Mouse (Mus musculus) embryonic facial prominence, embryonic 12.5 days (tissue): ENCODE results near the gene Ripply1. TPM values are rescaled to one million over a fixed set of nuclear protein-coding genes. Genes with fewer than 3 reads are reported as not detected.

Source experiments
- ATAC-seq: fragments of 200-750 bp; cut with Nextera tagmentation; 2 replicates; pipeline ENCODE4 v1.8.0; 2017; ENCODE audit not compliant: insufficient number of reproducible peaks, insufficient read depth, low FRiP score, low TSS enrichment
- H3K27ac ChIP-seq: fragments of 300-500 bp; sonication (generic); 2 replicates; pipeline ENCODE4 v1.5.1; 2016; ENCODE audit warnings: mild to moderate bottlenecking
- H3K27me3 ChIP-seq: fragments of 300-500 bp; sonication (generic); 2 replicates; pipeline ENCODE4 v1.6.1; 2016; ENCODE audit warnings: mild to moderate bottlenecking, moderate library complexity
- H3K36me3 ChIP-seq: fragments of 300-500 bp; sonication (generic); 2 replicates; pipeline ENCODE4 v1.6.1; 2016; ENCODE audit warnings: mild to moderate bottlenecking
- H3K4me1 ChIP-seq: fragments of 300-500 bp; sonication (generic); 2 replicates; pipeline ENCODE4 v1.6.1; 2016
- H3K4me2 ChIP-seq: fragments of 300-500 bp; sonication (generic); replicated peaks from 2 replicates; pipeline ENCODE4 v1.6.1; 2016; ENCODE audit warnings: mild to moderate bottlenecking, moderate library complexity
- H3K4me3 ChIP-seq: fragments of 300-500 bp; sonication (generic); 2 replicates; pipeline ENCODE4 v1.5.1; 2016; ENCODE audit warnings: mild to moderate bottlenecking
- H3K9ac ChIP-seq: fragments of 300-500 bp; sonication (generic); 2 replicates; pipeline ENCODE4 v1.6.1; 2016; ENCODE audit warnings: mild to moderate bottlenecking, moderate library complexity
- H3K9me3 ChIP-seq: fragments of 300-500 bp; sonication (generic); 2 replicates; pipeline ENCODE4 v1.6.1; 2016; ENCODE audit warnings: mild to moderate bottlenecking, moderate library complexity
- WGBS: fragments of 180-500 bp; shearing (Covaris S2); methylation state at CpG from one replicate; pipeline ENCODE4 v1.1.7; 2016; 5-methylcytosine and 5-hydroxymethylcytosine counted together
- polyA plus RNA-seq: library from polyadenylated mRNA; unstranded; fragments of >200 nt; fragmentation: Nextera tagmentation; extraction: Ambion mirVana; gene quantifications from 2 replicates; pipeline ENCODE4 v1.2.1, GENCODE M21; 2016

Ripply1 gene
- polyA plus RNA-seq, 1 experiment from 2014 or later = not detected

DNA sequence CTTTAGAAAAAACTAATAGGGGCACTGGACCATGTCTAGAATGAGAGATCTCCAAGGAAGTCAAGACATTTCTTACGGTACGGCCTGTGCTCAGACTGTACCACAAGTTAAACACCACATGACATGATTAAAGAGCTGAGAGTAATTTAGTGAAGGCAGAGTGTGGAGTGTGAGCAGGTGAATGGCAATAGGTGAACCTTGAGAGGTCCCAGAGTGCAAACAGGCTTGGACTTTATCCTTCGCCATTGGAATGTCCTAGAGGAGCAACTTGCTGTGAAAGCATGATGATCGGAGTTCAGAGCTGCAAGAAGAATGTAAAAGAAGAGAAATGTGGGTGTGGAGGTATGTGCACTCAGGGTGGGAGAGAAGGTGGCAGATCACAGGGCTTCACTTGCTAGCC is 23.8 kb upstream of the Ripply1 start:
- no peak for ATAC-seq
- Histone ChIP-seq H3K4me2 (no peak overlapping the region), H3K27ac (no peak overlapping the region), H3K27me3 (0 out of 2 replicates have a peak, but pooled peaks cover 4% of the 10 kb centered on the region), H3K4me1 (no peaks in the 10 kb centered on the region), H3K36me3 (no peaks in the 10 kb centered on the region), H3K4me3 (no peak overlapping the region), H3K9ac (no peak overlapping the region), H3K9me3 (no peaks in the 10 kb centered on the region)
- WGBS = 87% methylated on average over 4 of the region's 4 CpGs

DNA sequence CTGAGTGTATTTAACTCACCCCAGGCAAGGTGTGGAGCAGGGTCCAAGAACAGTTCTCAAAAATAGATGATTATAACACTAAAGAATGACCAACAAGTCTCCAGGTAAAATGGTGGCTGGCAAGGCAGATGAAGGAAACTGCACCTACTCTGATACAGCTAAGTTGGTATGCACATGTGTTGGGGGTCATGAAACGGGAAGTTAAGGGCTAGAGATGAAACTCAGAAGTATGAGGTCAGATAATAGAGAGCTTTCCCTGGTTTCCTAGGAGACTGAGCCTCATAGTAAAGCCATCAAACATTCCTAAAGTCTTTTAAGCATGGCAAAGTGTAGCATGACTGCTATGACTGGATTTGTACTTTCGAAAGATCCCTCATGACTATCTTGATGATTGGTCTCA is 20.9 kb upstream of the Ripply1 start:
- Histone ChIP-seq H3K4me1 (no peaks in the 10 kb centered on the region), H3K9ac (no peak overlapping the region), H3K4me3 (no peak overlapping the region), H3K27ac (no peak overlapping the region), H3K36me3 (no peaks in the 10 kb centered on the region), H3K4me2 (no peak overlapping the region), H3K9me3 (no peaks in the 10 kb centered on the region), H3K27me3 (peaks cover 8% of the 10 kb centered on the region; the same call in 1 of the 2 replicates)
- WGBS = 68% methylated on average over 2 of the region's 2 CpGs
- ATAC-seq = no peak

DNA sequence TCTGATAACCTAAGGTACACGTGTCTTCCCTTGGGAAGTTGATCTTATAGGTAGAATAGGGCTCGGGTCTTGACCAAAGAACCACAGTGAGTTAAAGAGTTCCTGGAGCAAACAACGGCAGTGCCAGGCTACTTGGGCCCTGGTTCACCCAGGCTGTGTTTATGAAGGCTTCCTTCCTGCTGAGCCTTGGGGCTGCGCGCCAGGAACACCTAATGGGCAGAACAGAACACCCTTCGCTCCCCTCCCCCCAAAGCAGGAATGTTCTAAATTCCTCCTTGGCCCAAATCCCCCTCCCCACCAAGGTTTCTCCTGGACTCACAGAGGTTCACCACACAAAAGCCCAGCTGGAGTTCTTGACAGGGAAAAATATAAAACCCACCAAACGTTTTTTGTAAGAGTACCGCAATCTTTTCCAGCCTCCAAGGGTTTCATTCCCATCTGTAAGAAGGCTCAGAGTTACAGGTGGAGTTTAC is 18.3 kb upstream of the Ripply1 start, which contains the start of gene Cldn2:
Gene Cldn2, plus strand, starts transcription at position 423 of the 473 bp plus-strand sequence.
- 62% methylated on average over 8 of the region's 8 CpGs for WGBS
- Histone ChIP-seq H3K4me1 (no peaks in the 10 kb centered on the region), H3K4me2 (no peak within 1 kb of the TSS), H3K9me3 (no peaks in the 10 kb centered on the region), H3K9ac (no peak within 1 kb of the TSS), H3K27ac (no peak within 1 kb of the TSS), H3K4me3 (no peak within 1 kb of the TSS), H3K27me3 (peaks cover 12% of the 10 kb centered on the region; the same call in 1 of the 2 replicates), H3K36me3 (no peaks in the 10 kb centered on the region)
- no peak for ATAC-seq

DNA sequence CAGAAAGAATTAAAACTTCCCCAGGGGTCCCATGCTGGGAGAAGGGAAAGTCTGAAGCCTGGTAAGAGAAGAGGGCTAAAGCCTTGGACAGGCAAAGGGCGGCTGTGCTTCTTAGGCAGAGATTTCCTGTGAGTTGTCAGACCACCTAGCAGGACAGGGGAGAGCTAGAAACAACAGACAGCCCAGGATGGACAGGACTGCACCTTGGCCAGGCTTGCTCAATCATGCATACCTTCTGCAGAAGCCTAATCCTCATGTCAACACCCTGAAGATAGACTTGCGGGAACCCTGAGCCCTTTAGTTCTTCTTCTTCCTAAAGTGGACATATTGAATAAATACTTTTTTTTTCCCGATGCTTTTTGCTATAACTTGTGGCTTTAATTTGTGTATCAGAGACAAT is 17.8 kb upstream of the Ripply1 start:
- no peaks in the 10 kb centered on the region for H3K4me1 ChIP-seq
- WGBS = 70% methylated on average over 3 of the region's 3 CpGs
- peaks cover 13% of the 10 kb centered on the region; the same call in 1 of the 2 replicates for H3K27me3 ChIP-seq

DNA sequence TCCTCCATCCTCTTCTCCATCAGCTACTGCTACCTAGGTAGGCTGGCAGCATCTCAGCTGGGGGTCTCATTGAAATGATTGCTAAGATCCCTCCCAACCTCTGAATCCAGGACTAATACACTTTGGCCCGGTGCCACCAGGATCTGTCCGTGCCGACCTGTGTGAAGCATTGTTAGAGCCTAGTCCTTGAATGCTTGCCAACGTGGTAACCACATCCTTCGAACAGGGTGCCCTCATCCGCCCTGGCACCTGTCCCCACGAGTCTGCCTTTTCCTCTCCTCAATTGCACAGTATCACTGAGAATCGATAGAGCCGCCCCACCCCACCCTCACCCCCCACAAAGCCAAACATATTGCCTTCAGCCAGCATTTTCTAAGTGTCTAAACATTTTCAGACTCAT is 15.7 kb upstream of the Ripply1 start:
- Histone ChIP-seq H3K4me2 (no peak overlapping the region), H3K27ac (no peak overlapping the region), H3K9me3 (no peaks in the 10 kb centered on the region), H3K27me3 (peaks cover 13% of the 10 kb centered on the region; the same call in 1 of the 2 replicates), H3K4me1 (no peaks in the 10 kb centered on the region), H3K9ac (no peak overlapping the region), H3K36me3 (no peaks in the 10 kb centered on the region), H3K4me3 (no peak overlapping the region)
- ATAC-seq = no peak
- 77% methylated on average over 9 of the region's 9 CpGs for WGBS

More for the DNA sequence above, 17.8 kb upstream of the Ripply1 start:
- Histone ChIP-seq H3K27ac (no peak overlapping the region), H3K4me3 (no peak overlapping the region), H3K36me3 (no peaks in the 10 kb centered on the region), H3K4me2 (no peak overlapping the region), H3K9me3 (no peaks in the 10 kb centered on the region), H3K9ac (no peak overlapping the region)
- ATAC-seq = no peak

DNA sequence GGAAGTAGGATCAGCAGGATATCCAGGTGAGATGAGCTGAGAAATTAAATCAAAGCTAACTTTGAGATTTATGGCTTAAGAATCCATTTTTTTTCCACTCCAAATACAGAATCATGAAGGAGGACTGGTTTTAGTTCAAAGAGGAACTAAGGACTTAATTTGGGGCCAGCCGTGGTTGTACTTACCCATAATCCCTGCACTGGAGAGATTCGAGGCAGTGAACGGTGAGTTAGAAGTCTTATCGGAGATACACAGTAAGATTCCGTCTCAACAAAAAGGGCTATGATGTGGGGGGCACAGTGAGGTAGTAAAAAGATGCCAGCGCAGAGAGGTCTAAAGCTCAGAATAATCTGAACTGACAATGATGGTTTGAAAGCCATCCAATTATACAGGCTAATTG is 13.9 kb upstream of the Ripply1 start:
- WGBS = 71% methylated on average over 6 of the region's 6 CpGs
- H3K4me3 ChIP-seq = no peak overlapping the region
- no peak overlapping the region for H3K4me2 ChIP-seq
- H3K36me3 ChIP-seq = no peaks in the 10 kb centered on the region
- H3K9ac ChIP-seq = no peak overlapping the region
- H3K27me3 ChIP-seq = peaks cover 15% of the 10 kb centered on the region; the same call in 1 of the 2 replicates
- no peaks in the 10 kb centered on the region for H3K9me3 ChIP-seq
- no peak overlapping the region for H3K27ac ChIP-seq
- ATAC-seq = no peak
- H3K4me1 ChIP-seq = no peaks in the 10 kb centered on the region

DNA sequence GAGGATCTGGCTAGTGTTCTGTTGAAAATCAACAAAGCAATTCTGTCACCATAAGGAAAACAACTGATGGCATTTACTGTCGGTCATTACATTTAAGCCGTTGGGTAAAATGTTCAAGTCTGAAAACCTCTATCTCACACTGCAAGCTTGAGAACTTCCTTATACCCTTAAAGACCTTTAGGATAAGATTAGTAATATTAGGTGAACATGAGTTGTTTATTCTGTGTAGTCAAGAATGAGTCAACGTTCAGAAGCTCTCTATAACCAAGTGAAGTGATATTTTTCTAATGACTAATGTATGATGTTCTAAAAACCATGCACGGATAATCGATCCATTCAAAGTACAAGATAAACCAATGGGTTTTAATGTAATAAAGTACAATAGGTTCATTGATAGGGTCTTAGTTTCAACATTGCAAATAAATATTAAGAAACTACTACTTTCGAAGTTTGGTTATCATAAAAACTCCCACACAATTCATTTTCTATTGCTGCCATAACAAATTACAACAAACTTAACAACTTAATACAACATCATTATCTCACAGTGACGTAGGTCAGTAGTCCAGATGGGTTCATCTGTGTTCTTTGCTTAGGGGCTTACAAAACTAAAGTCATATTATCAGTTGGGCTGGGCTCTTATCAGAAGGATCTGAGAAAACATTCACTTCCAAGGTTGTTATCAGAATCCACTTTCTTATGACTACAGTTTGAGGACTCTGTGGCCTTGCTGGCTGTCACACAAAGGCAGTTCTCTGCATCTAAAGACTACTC is 12.1 kb upstream of the Ripply1 start:
- Histone ChIP-seq H3K9ac (no peak overlapping the region), H3K36me3 (no peaks in the 10 kb centered on the region), H3K4me1 (no peaks in the 10 kb centered on the region), H3K27ac (no peak overlapping the region), H3K9me3 (no peaks in the 10 kb centered on the region), H3K4me3 (no peak overlapping the region), H3K4me2 (no peak overlapping the region), H3K27me3 (peaks cover 9% of the 10 kb centered on the region; the same call in 1 of the 2 replicates)
- WGBS = 82% methylated on average over 7 of the region's 7 CpGs
- no peak for ATAC-seq

DNA sequence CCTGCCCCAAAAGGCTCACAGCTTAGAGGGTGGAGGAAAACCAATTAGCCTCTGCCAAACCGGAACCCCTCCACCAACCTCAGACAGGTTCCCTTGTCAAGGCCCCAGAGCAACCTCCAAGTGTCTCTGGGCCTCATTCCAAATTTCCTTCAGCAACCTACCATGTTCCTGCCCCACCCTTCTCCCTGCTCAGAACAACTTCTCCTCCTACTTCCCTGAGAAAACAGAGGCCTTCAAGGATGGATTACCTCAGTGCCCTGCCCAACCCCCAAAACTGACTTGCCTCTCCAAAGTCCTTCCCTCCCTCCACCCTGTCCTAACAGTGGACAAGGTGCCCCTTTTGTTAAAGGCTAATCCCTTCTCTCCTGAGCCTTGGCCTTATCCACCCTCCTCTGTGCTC is 3.6 kb upstream of the Ripply1 start:
- Histone ChIP-seq H3K4me2 (no peak overlapping the region), H3K9me3 (no peaks in the 10 kb centered on the region), H3K36me3 (no peaks in the 10 kb centered on the region), H3K4me1 (no peaks in the 10 kb centered on the region), H3K9ac (no peak overlapping the region), H3K4me3 (no peak overlapping the region), H3K27ac (no peak overlapping the region), H3K27me3 (peaks cover 5% of the 10 kb centered on the region; the same call in 1 of the 2 replicates)
- 65% methylated on average over 1 of the region's 1 CpGs for WGBS
- no peak for ATAC-seq

DNA sequence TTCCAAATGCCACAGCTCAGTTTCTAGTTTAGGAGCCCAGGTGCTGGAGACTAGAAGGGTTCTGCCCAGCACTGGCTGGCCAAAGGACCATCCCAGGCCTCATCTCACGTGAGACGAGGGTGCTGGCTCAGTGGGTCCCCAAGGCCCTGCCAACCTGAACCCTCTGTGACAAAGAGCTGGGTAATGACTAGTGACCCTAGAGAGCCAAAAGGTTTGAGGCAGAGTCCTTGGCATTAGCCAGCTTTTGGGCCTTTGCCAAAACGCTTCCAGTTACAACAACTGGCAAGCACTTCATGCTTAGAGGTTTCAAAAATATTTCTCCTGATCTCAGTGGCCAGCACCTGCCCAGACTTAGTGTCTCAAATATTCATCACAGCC is 881 bp upstream of the Ripply1 start:
- ATAC-seq = no peak
- Histone ChIP-seq H3K27ac (no peak overlapping the region), H3K9me3 (no peaks in the 10 kb centered on the region), H3K27me3 (peaks cover 5% of the 10 kb centered on the region; the same call in 1 of the 2 replicates), H3K36me3 (no peaks in the 10 kb centered on the region), H3K4me2 (no peak overlapping the region), H3K4me3 (no peak overlapping the region), H3K4me1 (no peaks in the 10 kb centered on the region), H3K9ac (no peak overlapping the region)
- WGBS = 53% methylated on average over 3 of the region's 3 CpGs

DNA sequence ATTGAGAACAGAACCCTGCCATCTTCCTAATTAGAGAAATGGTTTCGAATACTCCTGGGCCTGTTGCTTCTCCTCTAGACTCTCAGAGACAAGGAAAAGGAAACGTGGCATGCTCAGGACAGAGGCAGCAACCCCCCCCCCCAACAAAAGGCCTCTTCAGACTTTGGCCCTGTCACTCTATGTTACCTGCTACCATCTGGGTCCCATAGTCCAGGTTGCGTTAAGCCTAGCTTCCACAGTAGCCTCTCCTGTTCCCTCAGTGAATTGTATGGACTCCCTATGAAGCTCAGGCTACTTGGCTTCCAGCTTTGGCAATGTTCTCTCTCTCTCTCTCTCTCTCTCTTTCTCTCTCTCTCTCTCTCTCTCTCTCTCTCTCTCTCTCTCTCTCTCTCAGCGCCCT is 590 bp downstream of the Ripply1 start:
- peaks cover 5% of the 10 kb centered on the region; the same call in 1 of the 2 replicates for H3K27me3 ChIP-seq
- WGBS = 82% methylated on average over 4 of the region's 4 CpGs

DNA sequence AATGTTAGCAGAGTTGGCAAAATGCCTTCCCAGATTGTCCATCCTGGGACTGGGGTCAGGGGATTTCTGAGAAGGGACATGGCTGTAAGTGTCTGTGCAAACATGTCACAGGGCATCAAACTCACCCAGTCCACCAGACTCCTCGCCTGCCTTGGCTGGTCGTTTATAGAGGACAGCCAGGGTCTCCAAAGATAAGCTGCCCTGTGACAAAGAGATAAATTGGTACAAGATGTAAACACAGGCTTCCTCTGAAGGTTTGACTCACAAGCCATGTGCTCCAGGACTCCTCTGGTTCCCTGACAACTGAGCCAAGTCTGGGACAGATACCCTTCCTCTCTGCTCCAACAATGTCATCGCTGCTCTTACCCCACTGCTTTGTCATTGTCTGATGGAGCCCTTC is 1.2 kb downstream of the Ripply1 start:
- Histone ChIP-seq H3K4me1 (no peaks in the 10 kb centered on the region), H3K4me3 (no peak overlapping the region), H3K27me3 (peaks cover 3% of the 10 kb centered on the region; the same call in 1 of the 2 replicates), H3K9ac (no peak overlapping the region), H3K4me2 (no peak overlapping the region), H3K36me3 (no peaks in the 10 kb centered on the region), H3K9me3 (no peaks in the 10 kb centered on the region), H3K27ac (no peak overlapping the region)
- WGBS = 53% methylated on average over 3 of the region's 3 CpGs
- no peak for ATAC-seq

More for the DNA sequence above, 590 bp downstream of the Ripply1 start:
- Histone ChIP-seq H3K27ac (no peak overlapping the region), H3K9ac (no peak overlapping the region), H3K36me3 (no peaks in the 10 kb centered on the region), H3K4me1 (no peaks in the 10 kb centered on the region), H3K4me2 (no peak overlapping the region), H3K9me3 (no peaks in the 10 kb centered on the region), H3K4me3 (no peak overlapping the region)
- ATAC-seq = no peak

DNA sequence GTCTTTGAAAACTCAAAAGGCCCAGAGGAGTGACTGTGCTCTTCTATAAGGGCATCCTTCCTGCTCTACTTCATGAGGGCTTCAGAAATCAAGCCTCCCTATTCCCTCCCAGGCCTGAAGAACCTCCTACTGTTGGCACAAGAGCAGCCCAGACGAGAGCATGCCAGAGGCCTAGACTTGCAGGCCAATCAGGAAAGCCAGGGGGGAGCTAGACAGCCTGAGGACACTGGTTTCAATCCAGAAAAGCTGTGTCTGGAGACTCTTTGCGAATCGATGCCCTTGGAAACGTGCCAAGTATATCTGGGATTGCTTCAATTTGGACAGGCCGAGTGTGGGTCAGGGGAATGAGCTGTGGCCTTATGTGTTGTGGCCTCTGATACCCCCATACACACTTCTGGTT is 2.8 kb downstream of the Ripply1 start:
- H3K9ac ChIP-seq = no peak overlapping the region
- 81% methylated on average over 5 of the region's 5 CpGs for whole genome bisulfite sequencing
- no peak for ATAC-seq
- no peak overlapping the region for H3K27ac ChIP-seq
- H3K27me3 ChIP-seq = peaks cover 6% of the 10 kb centered on the region; the same call in 1 of the 2 replicates
- no peaks in the 10 kb centered on the region for H3K9me3 ChIP-seq
- H3K36me3 ChIP-seq = no peaks in the 10 kb centered on the region
- no peak overlapping the region for H3K4me2 ChIP-seq
- no peak overlapping the region for H3K4me3 ChIP-seq
- no peaks in the 10 kb centered on the region for H3K4me1 ChIP-seq
